ENCODE assay signal across 15 mouse cellular contexts in the genomic region with DNA sequence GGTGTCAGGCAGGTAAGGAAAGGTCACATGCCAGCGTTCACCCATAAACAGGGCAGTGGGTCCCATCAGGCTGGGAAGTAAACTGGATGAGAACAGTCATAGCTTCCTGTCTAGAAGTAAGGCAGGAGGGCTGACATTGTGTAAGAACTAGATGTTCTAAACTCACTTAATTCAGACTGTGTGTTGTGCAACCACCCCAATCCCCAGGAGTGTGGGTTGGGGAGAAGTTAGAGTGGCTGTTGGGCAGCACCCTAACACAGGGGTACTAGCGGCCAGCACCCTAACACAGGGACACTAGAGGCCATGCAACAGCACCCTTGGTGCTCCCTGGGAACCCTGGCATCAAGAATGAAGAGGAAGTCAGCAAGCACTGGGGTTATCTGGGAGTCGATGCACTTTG. TPM values are rescaled to one million over a fixed set of nuclear protein-coding genes. Genes with fewer than 3 reads are reported as not detected.
DNase-seq lines count a peak whose midpoint lies in the region; ATAC-seq lines count a peak whose summit lies in the region.
"Had no signal": no experiment of that assay in that cellular context is flagged by ENCODE, and none has a peak within 500 bp of the region (broad histone marks: within the 10 kb centered on the region; RNA-seq: fewer than 3 reads in every experiment).

No protein-coding gene starts in this region.

- ATAC-seq in common myeloid progenitor, adult 5-6 weeks (replicated peaks; ENCODE audit: low read depth, poor library complexity, severe bottlenecking), result peak; percentile 67
- ATAC-seq in megakaryocyte, adult 5-6 weeks (ENCODE audit: poor library complexity, severe bottlenecking), result peak; percentile 82
- no peak for ATAC-seq in cerebellum, adult (ENCODE audit: insufficient number of reproducible peaks, low FRiP score, low TSS enrichment)
- ATAC-seq: CD4-positive, CD25-positive, alpha-beta regulatory T cell, adult 4 months; forebrain, embryonic 14.5 days had no signal

- peak; percentile 67 for DNase-seq in lung, postnatal 36 days
- no peak for DNase-seq in lung, postnatal 10 days
- no peak for DNase-seq in layer of hippocampus, postnatal 10 days (ENCODE audit: low spot score in 2 of 2)
- DNase-seq in kidney, adult 8-10 months, result no peak
- DNase-seq: cerebellum, adult 8-10 months; cerebellum, postnatal 36 days; kidney, adult 2 months; kidney, postnatal 14 days; liver, embryonic 13.5 days; right cerebral cortex, postnatal 14 days had no signal

RNA-seq across cellular contexts. Expression of gene Inf2, which starts 7.5 kb away (rescaled TPM):
- total RNA-seq in common myeloid progenitor, adult 5-6 weeks (2017), result 4.8 and 7.0 TPM in 2 replicates
- 28.0 and 34.3 TPM in 2 replicates for total RNA-seq in megakaryocyte, adult 5-6 weeks (2015)
- 9.9 and 13.3 TPM in 2 replicates for total RNA-seq in megakaryocyte, adult 5-6 weeks (2017)
- 10 to 100 TPM; 80.9 to 91.4 TPM for total RNA-seq in layer of hippocampus, postnatal 10 days (2021)

RNA-seq across cellular contexts. Expression of gene Adssl1, which starts 38.7 kb away (rescaled TPM):
- 33.6 and 35.4 TPM in 2 replicates for total RNA-seq in common myeloid progenitor, adult 5-6 weeks (2017)
- total RNA-seq in megakaryocyte, adult 5-6 weeks (2015), result 73.5 and 82.1 TPM in 2 replicates
- total RNA-seq in megakaryocyte, adult 5-6 weeks (2017), result 72.3 and 74.9 TPM in 2 replicates
- total RNA-seq in layer of hippocampus, postnatal 10 days (2021), result 1 to 10 TPM; 2.1 to 2.4 TPM

Comparison
In these comparisons a context has a peak if more than half of its experiments do, and no peak if none do; other contexts are left out.
1. RNA of gene Adssl1, which starts 38.7 kb away (total RNA-seq): 72.3 to 82.1 TPM in megakaryocyte, adult 5-6 weeks and 33.6 to 35.4 TPM in common myeloid progenitor, adult 5-6 weeks; 2.1 to 2.4 TPM in layer of hippocampus, postnatal 10 days; every median in the first group is over 10 times any median in the second.